ENCODE assay signal across 9 mouse cellular contexts in genomic region chrX:50607636-50608035, GRCm38 (mm10).
DNase-seq lines count a peak whose midpoint lies in the region; ATAC-seq and TF ChIP-seq lines count a peak whose summit lies in the region.
"Had no signal": no experiment of that assay in that cellular context is flagged by ENCODE, and none has a peak within 500 bp of the region (broad histone marks: within the 10 kb centered on the region; RNA-seq: fewer than 3 reads in every experiment).

No protein-coding gene starts in this region.

- TF ChIP-seq CTCF in intestine, postnatal 0 days (IDR thresholded peaks at IDR 0.05; ENCODE audit: low read depth), result peak; percentile 61

- no peaks in the 10 kb centered on the region for H3K27me3 ChIP-seq in intestine, postnatal 0 days (replicated peaks; ENCODE audit: control insufficient read depth, insufficient read depth, low read length)
- H3K27me3 ChIP-seq in intestine, embryonic 16.5 days (replicated peaks; ENCODE audit: control insufficient read depth, insufficient read depth, low read length), result no peaks in the 10 kb centered on the region
- no peaks in the 10 kb centered on the region for H3K27me3 ChIP-seq in forebrain, embryonic 11.5 days (ENCODE audit: control insufficient read depth, insufficient read depth, low read length)
- H3K27me3 ChIP-seq: neural tube, embryonic 12.5 days had no signal

- whole genome bisulfite sequencing in intestine, postnatal 0 days, result 71% methylated on average over 7 of the region's 7 CpGs
- WGBS in intestine, embryonic 16.5 days, result 79% methylated on average over 7 of the region's 7 CpGs
- 76% methylated on average over 7 of the region's 7 CpGs for WGBS in forebrain, embryonic 11.5 days

- H3K27ac ChIP-seq in intestine, postnatal 0 days (ENCODE audit: low read depth, low read length), result no peak overlapping the region
- no peak overlapping the region for H3K27ac ChIP-seq in intestine, embryonic 16.5 days (ENCODE audit: low read length)
- no peak overlapping the region for H3K27ac ChIP-seq in forebrain, embryonic 11.5 days (ENCODE audit: low read depth, low read length)
- H3K27ac ChIP-seq: neural tube, embryonic 12.5 days had no signal

- H3K4me1 ChIP-seq in intestine, postnatal 0 days (replicated peaks; ENCODE audit: control insufficient read depth, insufficient read depth, low read length), result no peaks in the 10 kb centered on the region
- H3K4me1 ChIP-seq in intestine, embryonic 16.5 days (ENCODE audit: control insufficient read depth, insufficient read depth, low read length), result no peaks in the 10 kb centered on the region
- H3K4me1 ChIP-seq in forebrain, embryonic 11.5 days (replicated peaks; ENCODE audit: control insufficient read depth, insufficient read depth, low read length), result no peaks in the 10 kb centered on the region
- H3K4me1 ChIP-seq: neural tube, embryonic 12.5 days had no signal

- ATAC-seq in intestine, postnatal 0 days, result no peak
- ATAC-seq in intestine, embryonic 16.5 days, result no peak
- no peak for ATAC-seq in forebrain, embryonic 11.5 days (replicated peaks; ENCODE audit: low FRiP score)

- peak; percentile 87 for DNase-seq in adrenal gland, postnatal 14 days
- no peak for DNase-seq in adrenal gland, postnatal 4 days (ENCODE audit: low spot score in 2 of 2)
- DNase-seq in urinary bladder, adult 2 months (ENCODE audit: low spot score), result peak; percentile 71
- DNase-seq in urinary bladder, postnatal 14 days (ENCODE audit: low spot score), result no peak
- peak; percentile 70 for DNase-seq in spleen, adult 12 weeks (ENCODE audit: low spot score)
- DNase-seq in forebrain, embryonic 11.5 days (ENCODE audit: low spot score), result no peak

- no peaks in the 10 kb centered on the region for H3K9me3 ChIP-seq in intestine, postnatal 0 days (ENCODE audit: control insufficient read depth)
- H3K9me3 ChIP-seq in intestine, embryonic 16.5 days (ENCODE audit: control insufficient read depth, low read length), result no peaks in the 10 kb centered on the region
- H3K9me3 ChIP-seq in forebrain, embryonic 11.5 days (ENCODE audit: control insufficient read depth, low read length), result no peaks in the 10 kb centered on the region
- H3K9me3 ChIP-seq: neural tube, embryonic 12.5 days had no signal

- no peak overlapping the region for H3K4me3 ChIP-seq in intestine, postnatal 0 days (ENCODE audit: low read depth, low read length)
- no peak overlapping the region for H3K4me3 ChIP-seq in intestine, embryonic 16.5 days (ENCODE audit: low read length)
- H3K4me3 ChIP-seq in forebrain, embryonic 11.5 days (ENCODE audit: low read depth, low read length), result no peak overlapping the region
- H3K4me3 ChIP-seq: neural tube, embryonic 12.5 days had no signal

- no peak overlapping the region for H3K4me2 ChIP-seq in intestine, postnatal 0 days (replicated peaks; ENCODE audit: low read depth)
- no peak overlapping the region for H3K4me2 ChIP-seq in intestine, embryonic 16.5 days (ENCODE audit: low read depth, low read length)
- H3K4me2 ChIP-seq in forebrain, embryonic 11.5 days (ENCODE audit: low read depth, low read length, severe bottlenecking), result no peak overlapping the region
- H3K4me2 ChIP-seq: neural tube, embryonic 12.5 days had no signal

- H3K36me3 ChIP-seq in intestine, postnatal 0 days (ENCODE audit: control insufficient read depth, insufficient read depth), result peaks cover 3% of the 10 kb centered on the region; the same call in 1 of the 2 replicates
- no peaks in the 10 kb centered on the region for H3K36me3 ChIP-seq in intestine, embryonic 16.5 days (ENCODE audit: control insufficient read depth, insufficient read depth, low read length)
- no peaks in the 10 kb centered on the region for H3K36me3 ChIP-seq in forebrain, embryonic 11.5 days (ENCODE audit: control insufficient read depth, insufficient read depth, low read length)
- H3K36me3 ChIP-seq: neural tube, embryonic 12.5 days had no signal

- no peak overlapping the region for H3K9ac ChIP-seq in intestine, postnatal 0 days (ENCODE audit: low read depth, low read length)
- H3K9ac ChIP-seq in intestine, embryonic 16.5 days (ENCODE audit: low read depth, low read length), result no peak overlapping the region
- no peak overlapping the region for H3K9ac ChIP-seq in forebrain, embryonic 11.5 days (ENCODE audit: low read length)
- H3K9ac ChIP-seq: neural tube, embryonic 12.5 days had no signal

Comparison
In these comparisons a context has a peak if more than half of its experiments do, and no peak if none do; other contexts are left out.
1. DNase-seq: peak in adrenal gland, postnatal 14 days (single experiment), urinary bladder, adult 2 months (single experiment) and spleen, adult 12 weeks (single experiment); none in adrenal gland, postnatal 4 days (0 of 2), urinary bladder, postnatal 14 days (single experiment) and forebrain, embryonic 11.5 days (single experiment).